Mouse (Mus musculus) embryo, embryonic 9.5 days (tissue): Measurements from ENCODE around the gene Ednrb.

ENCODE experiments used
- DNase-seq: peaks from one replicate; pipeline ENCODE4 v3.0.0-alpha.2; 2017; ENCODE audit errors: extremely low spot score

Gene Ednrb

GRCm38 (mm10) chr14:103844011-103844549 is at the start of gene Ednrb:
Ednrb (minus strand) TSS chr14:103844402.
- peak; percentile 81 for DNase-seq

GRCm38 (mm10) chr14:103892411-103892938 is 48.3 kb upstream of the Ednrb start:
- no peak for DNase-seq

GRCm38 (mm10) chr14:103890761-103891160 is 46.6 kb upstream of the Ednrb start:
- no peak for DNase-seq

- no peak for DNase-seq
These were observed 40.8 kb upstream of the Ednrb start for GRCm38 (mm10) chr14:103884892-103885575.

GRCm38 (mm10) chr14:103882943-103883342 is 38.7 kb upstream of the Ednrb start:
- DNase-seq: no peak

- DNase-seq: no peak
These were observed 32.9 kb upstream of the Ednrb start for GRCm38 (mm10) chr14:103877117-103877516.

- no peak for DNase-seq
These were observed 32.4 kb upstream of the Ednrb start for GRCm38 (mm10) chr14:103876598-103876997.

- no peak for DNase-seq
These were observed 22.4 kb upstream of the Ednrb start for GRCm38 (mm10) chr14:103866636-103867035.

GRCm38 (mm10) chr14:103865226-103865625 is 21.0 kb upstream of the Ednrb start:
- no peak for DNase-seq

GRCm38 (mm10) chr14:103850071-103850845 is 6.1 kb upstream of the Ednrb start:
- DNase-seq: no peak

GRCm38 (mm10) chr14:103845716-103846115 is 1.5 kb upstream of the Ednrb start:
- no peak for DNase-seq

GRCm38 (mm10) chr14:103844944-103845343 is 742 bp upstream of the Ednrb start:
- no peak for DNase-seq

- peak; percentile 70 for DNase-seq
These were observed 716 bp downstream of the Ednrb start for GRCm38 (mm10) chr14:103843371-103844001.

- DNase-seq: no peak
These were observed 1.3 kb downstream of the Ednrb start for GRCm38 (mm10) chr14:103842896-103843295.

GRCm38 (mm10) chr14:103840436-103840835 is 3.8 kb downstream of the Ednrb start:
- no peak for DNase-seq

- no peak for DNase-seq
These were observed 5.3 kb downstream of the Ednrb start for GRCm38 (mm10) chr14:103838887-103839286.

GRCm38 (mm10) chr14:103834589-103834988 is 9.6 kb downstream of the Ednrb start:
- no peak for DNase-seq

- DNase-seq: no peak
These were observed 10.1 kb downstream of the Ednrb start for GRCm38 (mm10) chr14:103834147-103834546.

GRCm38 (mm10) chr14:103832472-103832871 is 11.7 kb downstream of the Ednrb start:
- no peak for DNase-seq

GRCm38 (mm10) chr14:103831007-103831406 is 13.2 kb downstream of the Ednrb start:
- no peak for DNase-seq

GRCm38 (mm10) chr14:103826343-103826742 is 17.9 kb downstream of the Ednrb start:
- no peak for DNase-seq

GRCm38 (mm10) chr14:103825934-103826333 is 18.3 kb downstream of the Ednrb start:
- DNase-seq: no peak
